Mouse (Mus musculus): Measurements from ENCODE around the gene Lin7a. TPM values are rescaled to one million over a fixed set of nuclear protein-coding genes. Genes with fewer than 3 reads are reported as not detected.

The Lin7a gene
- 22.7 and 25.9 TPM in 2 replicates for polyA plus RNA-seq (2014; fragmentation: Nextera tagmentation; extraction: Ambion mirVana)

DNA sequence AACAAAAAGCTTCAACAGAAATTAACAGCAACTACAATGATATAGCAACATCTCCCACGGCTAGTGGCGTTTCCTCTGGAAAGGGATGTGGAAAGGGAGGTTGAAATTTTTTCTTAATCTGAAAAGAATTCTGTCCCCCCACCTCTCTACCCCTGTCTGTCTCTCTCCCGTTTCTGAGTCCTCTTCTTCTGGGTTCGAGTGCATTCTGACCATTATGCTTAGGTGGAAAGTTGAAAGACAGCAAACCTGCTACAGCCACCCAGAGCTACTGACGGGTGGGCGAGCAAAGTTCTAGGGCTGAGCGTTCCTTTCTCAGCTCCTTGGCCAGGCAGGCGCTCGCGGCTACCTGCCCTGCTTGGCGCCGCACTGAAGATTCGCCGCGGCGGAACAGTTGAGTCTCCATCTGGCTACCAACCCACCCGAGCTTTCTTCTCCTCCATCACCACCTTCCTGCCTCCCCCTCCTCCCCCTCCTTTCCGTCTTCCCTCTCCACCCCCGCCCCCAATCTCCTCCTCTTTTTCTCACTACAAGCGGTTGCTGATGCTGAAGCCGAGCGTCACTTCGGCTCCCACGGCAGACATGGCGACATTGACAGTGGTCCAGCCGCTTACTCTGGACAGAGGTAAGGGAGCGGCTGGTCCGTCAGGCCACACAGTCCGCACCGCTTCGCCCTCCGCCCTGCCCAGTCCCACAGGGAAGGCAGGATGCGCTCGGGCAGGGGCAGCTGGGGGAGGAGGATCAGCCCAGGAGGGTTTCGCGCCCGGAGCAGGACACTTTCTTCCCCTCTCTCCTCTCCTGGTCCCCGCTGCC is at the start of gene Lin7a:
Lin7a (plus strand) TSS at position 366 of the 810 bp plus-strand sequence.
- DNase-seq (ENCODE audit: low spot score), result no peak
- Histone ChIP-seq H3K9me3 (ENCODE audit: control insufficient read depth, low read length) (no peaks in the 10 kb centered on the region), H3K4me2 (replicated peaks; ENCODE audit: low read depth, low read length) (peak within 1 kb of the TSS; percentile 92), H3K4me3 (ENCODE audit: low read depth, low read length) (peak within 1 kb of the TSS; percentile 73), H3K4me1 (replicated peaks; ENCODE audit: control insufficient read depth, insufficient read depth, low read length) (no peaks in the 10 kb centered on the region), H3K27ac (ENCODE audit: low read depth, low read length) (peak within 1 kb of the TSS; percentile 72), H3K9ac (ENCODE audit: low read depth, low read length) (peak within 1 kb of the TSS; percentile 85), H3K27me3 (ENCODE audit: control insufficient read depth, insufficient read depth, low read length) (peaks cover 4% of the 10 kb centered on the region; the same call in 1 of the 2 replicates), H3K36me3 (ENCODE audit: control insufficient read depth, insufficient read depth, low read length) (no peaks in the 10 kb centered on the region)
- WGBS, result 2% methylated on average over 36 of the region's 38 CpGs
- ATAC-seq (ENCODE audit: low FRiP score), result peak; percentile 81

- WGBS, result 86% methylated on average over 2 of the region's 2 CpGs
- Histone ChIP-seq H3K9me3 (ENCODE audit: control insufficient read depth, low read length) (no peaks in the 10 kb centered on the region), H3K4me3 (ENCODE audit: low read depth, low read length) (no peak overlapping the region), H3K27me3 (ENCODE audit: control insufficient read depth, insufficient read depth, low read length) (no peaks in the 10 kb centered on the region), H3K36me3 (ENCODE audit: control insufficient read depth, insufficient read depth, low read length) (no peaks in the 10 kb centered on the region), H3K27ac (ENCODE audit: low read depth, low read length) (no peak overlapping the region), H3K9ac (ENCODE audit: low read depth, low read length) (no peak overlapping the region), H3K4me1 (replicated peaks; ENCODE audit: control insufficient read depth, insufficient read depth, low read length) (no peaks in the 10 kb centered on the region), H3K4me2 (replicated peaks; ENCODE audit: low read depth, low read length) (no peak overlapping the region)
- DNase-seq (ENCODE audit: low spot score) (no peak), ATAC-seq (ENCODE audit: low FRiP score) (no peak)
Observed at GRCm38 (mm10) chr10:107221726-107222125, 49.8 kb upstream of the Lin7a start.

DNA sequence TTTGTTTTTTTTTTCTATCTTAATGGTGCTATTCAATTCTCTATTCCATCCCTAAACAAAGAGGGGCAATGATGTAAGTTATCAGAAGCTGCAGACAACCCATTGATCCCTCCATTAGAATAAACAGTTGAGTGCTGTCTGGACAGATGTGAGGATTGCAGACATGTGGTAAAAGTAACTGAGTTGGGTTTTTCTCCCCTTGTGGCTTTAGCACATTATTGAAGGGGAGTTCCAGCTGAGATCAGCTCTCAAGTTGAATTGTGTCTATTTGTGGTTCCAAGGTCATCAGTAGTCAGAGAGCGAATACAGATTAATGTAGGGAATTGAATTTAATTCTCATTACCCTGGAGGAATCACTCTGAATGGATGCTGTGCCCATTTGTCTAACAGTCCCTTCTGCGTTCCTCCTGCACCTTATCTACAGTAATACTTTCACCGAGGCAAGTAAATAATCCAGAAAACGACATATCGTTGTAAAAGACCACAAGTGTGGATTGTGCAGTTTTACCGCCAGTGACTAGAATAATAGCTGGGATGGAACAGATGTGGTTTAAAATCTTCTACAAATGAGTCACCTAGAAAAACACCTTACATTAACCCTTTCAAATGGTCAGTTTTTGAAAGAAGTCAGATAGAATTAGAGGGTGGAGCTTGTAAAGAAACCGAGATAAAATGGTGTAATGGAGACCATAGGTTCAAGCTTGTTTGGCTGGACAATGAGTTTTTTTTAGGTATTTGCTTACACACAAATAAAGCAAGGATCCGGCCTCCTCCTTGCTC is 48.9 kb upstream of the Lin7a start:
- Histone ChIP-seq H3K4me1 (replicated peaks; ENCODE audit: control insufficient read depth, insufficient read depth, low read length) (no peaks in the 10 kb centered on the region), H3K9ac (ENCODE audit: low read depth, low read length) (no peak overlapping the region), H3K27me3 (ENCODE audit: control insufficient read depth, insufficient read depth, low read length) (no peaks in the 10 kb centered on the region), H3K4me3 (ENCODE audit: low read depth, low read length) (no peak overlapping the region), H3K27ac (ENCODE audit: low read depth, low read length) (no peak overlapping the region), H3K36me3 (ENCODE audit: control insufficient read depth, insufficient read depth, low read length) (no peaks in the 10 kb centered on the region), H3K9me3 (ENCODE audit: control insufficient read depth, low read length) (no peaks in the 10 kb centered on the region), H3K4me2 (replicated peaks; ENCODE audit: low read depth, low read length) (no peak overlapping the region)
- no peak for DNase-seq (ENCODE audit: low spot score)
- peak; percentile 25; the same call in 1 of the 2 replicates for ATAC-seq (ENCODE audit: low FRiP score)
- 84% methylated on average over 8 of the region's 8 CpGs for WGBS

DNA sequence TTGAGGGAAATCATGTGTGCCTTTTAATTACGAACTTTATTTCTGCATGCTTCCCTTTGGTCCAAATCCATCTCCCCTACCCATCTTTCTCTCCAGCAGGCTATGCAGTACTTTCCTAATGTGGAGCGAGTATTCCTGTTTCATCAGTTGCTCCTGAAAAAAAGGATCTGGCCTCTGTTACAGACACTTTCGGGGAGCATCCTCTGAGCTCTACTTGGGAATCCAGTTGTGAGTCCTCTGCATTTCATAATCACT is 48.4 kb upstream of the Lin7a start:
- WGBS, result 89% methylated on average over 3 of the region's 3 CpGs

DNA sequence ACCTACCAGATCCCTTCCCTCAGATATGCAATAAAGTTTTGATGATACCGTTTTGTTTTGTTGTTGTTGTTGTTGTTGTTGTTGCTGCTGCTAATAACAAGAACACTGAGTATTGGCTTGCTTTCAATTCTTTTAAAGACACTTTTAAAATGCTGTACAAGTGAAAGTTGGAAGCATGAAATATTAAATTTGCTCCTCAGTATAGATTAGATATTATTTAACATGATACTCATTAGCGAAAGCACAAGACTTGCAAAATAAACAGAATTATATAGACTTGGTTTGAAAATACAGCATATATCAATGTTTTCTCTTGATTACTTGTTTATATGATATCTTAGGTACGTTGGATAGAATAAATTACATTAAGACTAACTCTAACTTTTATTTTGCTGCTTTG is 47.7 kb upstream of the Lin7a start:
- Histone ChIP-seq H3K27ac (ENCODE audit: low read depth, low read length) (no peak overlapping the region), H3K4me1 (replicated peaks; ENCODE audit: control insufficient read depth, insufficient read depth, low read length) (no peaks in the 10 kb centered on the region), H3K4me3 (ENCODE audit: low read depth, low read length) (no peak overlapping the region), H3K9me3 (ENCODE audit: control insufficient read depth, low read length) (no peaks in the 10 kb centered on the region), H3K4me2 (replicated peaks; ENCODE audit: low read depth, low read length) (no peak overlapping the region), H3K27me3 (ENCODE audit: control insufficient read depth, insufficient read depth, low read length) (no peaks in the 10 kb centered on the region), H3K36me3 (ENCODE audit: control insufficient read depth, insufficient read depth, low read length) (no peaks in the 10 kb centered on the region), H3K9ac (ENCODE audit: low read depth, low read length) (no peak overlapping the region)
- 93% methylated on average over 3 of the region's 3 CpGs for WGBS
- DNase-seq (ENCODE audit: low spot score) (no peak), ATAC-seq (ENCODE audit: low FRiP score) (no peak)

More for the DNA sequence above, 48.4 kb upstream of the Lin7a start:
- Histone ChIP-seq H3K27me3 (ENCODE audit: control insufficient read depth, insufficient read depth, low read length) (no peaks in the 10 kb centered on the region), H3K9ac (ENCODE audit: low read depth, low read length) (no peak overlapping the region), H3K27ac (ENCODE audit: low read depth, low read length) (no peak overlapping the region), H3K9me3 (ENCODE audit: control insufficient read depth, low read length) (no peaks in the 10 kb centered on the region), H3K36me3 (ENCODE audit: control insufficient read depth, insufficient read depth, low read length) (no peaks in the 10 kb centered on the region), H3K4me2 (replicated peaks; ENCODE audit: low read depth, low read length) (no peak overlapping the region), H3K4me3 (ENCODE audit: low read depth, low read length) (no peak overlapping the region), H3K4me1 (replicated peaks; ENCODE audit: control insufficient read depth, insufficient read depth, low read length) (no peaks in the 10 kb centered on the region)
- no peak for DNase-seq (ENCODE audit: low spot score)
- ATAC-seq (ENCODE audit: low FRiP score), result no peak

GRCm38 (mm10) chr10:107224596-107225330 is 46.7 kb upstream of the Lin7a start:
- Histone ChIP-seq H3K27me3 (ENCODE audit: control insufficient read depth, insufficient read depth, low read length) (no peaks in the 10 kb centered on the region), H3K9ac (ENCODE audit: low read depth, low read length) (no peak overlapping the region), H3K27ac (ENCODE audit: low read depth, low read length) (no peak overlapping the region), H3K9me3 (ENCODE audit: control insufficient read depth, low read length) (no peaks in the 10 kb centered on the region), H3K4me1 (replicated peaks; ENCODE audit: control insufficient read depth, insufficient read depth, low read length) (no peaks in the 10 kb centered on the region), H3K4me2 (replicated peaks; ENCODE audit: low read depth, low read length) (no peak overlapping the region), H3K36me3 (ENCODE audit: control insufficient read depth, insufficient read depth, low read length) (no peaks in the 10 kb centered on the region), H3K4me3 (ENCODE audit: low read depth, low read length) (no peak overlapping the region)
- no peak for DNase-seq (ENCODE audit: low spot score)
- 91% methylated on average over 6 of the region's 6 CpGs for WGBS
- no peak for ATAC-seq (ENCODE audit: low FRiP score)

GRCm38 (mm10) chr10:107225331-107225835 is 46.1 kb upstream of the Lin7a start:
- Histone ChIP-seq H3K27ac (ENCODE audit: low read depth, low read length) (no peak overlapping the region), H3K9me3 (ENCODE audit: control insufficient read depth, low read length) (no peaks in the 10 kb centered on the region), H3K36me3 (ENCODE audit: control insufficient read depth, insufficient read depth, low read length) (no peaks in the 10 kb centered on the region), H3K27me3 (ENCODE audit: control insufficient read depth, insufficient read depth, low read length) (no peaks in the 10 kb centered on the region), H3K9ac (ENCODE audit: low read depth, low read length) (no peak overlapping the region), H3K4me2 (replicated peaks; ENCODE audit: low read depth, low read length) (no peak overlapping the region), H3K4me1 (replicated peaks; ENCODE audit: control insufficient read depth, insufficient read depth, low read length) (no peaks in the 10 kb centered on the region), H3K4me3 (ENCODE audit: low read depth, low read length) (no peak overlapping the region)
- WGBS, result 59% methylated on average over 4 of the region's 4 CpGs
- no peak for DNase-seq (ENCODE audit: low spot score)
- no peak for ATAC-seq (ENCODE audit: low FRiP score)

- 83% methylated on average over 4 of the region's 4 CpGs for WGBS
- Histone ChIP-seq H3K36me3 (ENCODE audit: control insufficient read depth, insufficient read depth, low read length) (no peaks in the 10 kb centered on the region), H3K27ac (ENCODE audit: low read depth, low read length) (no peak overlapping the region), H3K9me3 (ENCODE audit: control insufficient read depth, low read length) (no peaks in the 10 kb centered on the region), H3K27me3 (ENCODE audit: control insufficient read depth, insufficient read depth, low read length) (no peaks in the 10 kb centered on the region), H3K9ac (ENCODE audit: low read depth, low read length) (no peak overlapping the region), H3K4me1 (replicated peaks; ENCODE audit: control insufficient read depth, insufficient read depth, low read length) (no peaks in the 10 kb centered on the region), H3K4me3 (ENCODE audit: low read depth, low read length) (no peak overlapping the region), H3K4me2 (replicated peaks; ENCODE audit: low read depth, low read length) (no peak overlapping the region)
- DNase-seq (ENCODE audit: low spot score) (no peak), ATAC-seq (ENCODE audit: low FRiP score) (no peak)
Observed at GRCm38 (mm10) chr10:107225871-107226270, 45.6 kb upstream of the Lin7a start.
